Mouse (Mus musculus): ENCODE data around the gene Lysmd1.

DNA sequence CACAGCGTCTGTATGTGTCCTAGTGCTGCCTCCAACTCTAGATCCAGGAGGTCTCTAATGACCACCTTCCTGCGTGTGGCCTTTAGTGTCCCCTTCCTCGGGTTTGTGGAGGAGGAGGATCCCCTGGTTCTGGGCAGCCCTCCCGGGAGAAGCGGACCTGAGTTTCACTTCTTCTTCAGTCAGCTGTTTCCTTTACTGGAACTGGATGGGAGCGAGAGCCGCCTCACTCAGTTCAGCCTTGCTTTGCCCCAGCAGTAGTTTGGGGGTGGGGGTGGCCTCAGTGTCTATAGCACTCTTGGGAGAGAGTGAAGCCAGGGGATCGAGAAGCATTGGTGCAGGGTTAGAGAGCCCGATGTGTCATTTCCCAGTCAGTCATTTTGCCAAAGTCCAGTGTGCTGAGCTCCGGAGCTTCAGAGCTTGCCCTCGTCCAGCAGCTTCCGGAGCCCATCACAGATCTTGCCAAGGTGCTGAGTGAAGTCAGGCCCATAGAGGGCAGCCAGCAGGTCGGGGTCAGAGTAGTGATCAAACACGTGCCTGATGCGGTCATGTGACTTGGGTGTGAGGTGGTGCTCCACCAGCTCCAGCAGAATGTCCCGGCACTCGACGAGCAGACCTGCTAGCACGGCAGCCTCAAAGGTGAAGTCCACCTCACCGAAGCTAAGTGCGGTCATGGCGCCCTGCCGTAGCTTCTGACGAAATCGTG, 5.8 kb downstream of the Lysmd1 start:
- TF ChIP-seq CTCF (IDR thresholded peaks at IDR 0.05; ENCODE audit: low read depth) (no peak), EP300 (optimal IDR thresholded peaks at IDR 0.05) (no peak)
